Mouse (Mus musculus): ENCODE data around the gene Cbx4. TPM values are rescaled to one million over a fixed set of nuclear protein-coding genes. Genes with fewer than 3 reads are reported as not detected.

The Cbx4 gene
- total RNA-seq, 2 experiments from 2014 or later = 15.8 to 38.2 TPM

DNA sequence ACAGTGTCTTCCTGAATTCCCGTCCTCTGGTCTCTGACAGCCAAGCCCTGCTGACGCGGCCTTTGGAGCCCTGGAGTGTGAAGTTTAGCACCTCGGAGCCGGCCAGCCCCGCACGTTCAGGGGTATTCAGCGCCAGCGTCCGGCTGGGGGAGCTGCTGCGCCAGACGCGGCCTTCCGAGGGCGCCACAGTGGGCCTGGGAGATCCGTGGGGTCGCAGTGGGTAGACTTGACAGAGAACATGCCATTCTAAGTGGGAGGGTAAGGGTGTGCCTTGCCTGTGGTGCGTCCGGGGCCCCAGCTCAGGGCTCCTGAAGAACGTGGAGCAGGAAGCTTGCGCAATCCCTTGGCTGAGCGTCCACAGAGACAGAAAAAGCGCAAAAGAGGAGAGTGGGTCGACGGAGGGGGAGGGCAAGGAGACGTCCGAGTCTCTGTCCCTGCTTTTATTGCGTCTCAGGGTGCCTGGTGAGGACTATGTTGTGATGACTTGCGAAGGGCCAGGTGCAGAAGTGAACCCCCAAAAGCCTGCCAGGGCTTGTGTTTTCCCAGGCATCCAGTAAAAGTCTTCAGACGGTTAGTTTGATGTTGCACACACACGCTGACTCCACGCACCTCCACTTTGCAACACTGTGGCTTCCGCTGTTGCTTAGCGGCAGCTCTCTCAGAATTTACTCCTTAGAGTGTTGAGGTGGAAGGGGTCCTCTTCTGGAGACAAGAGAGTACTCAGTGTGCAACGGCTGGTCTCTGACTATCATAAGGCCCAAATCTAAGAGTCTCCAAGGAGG is 1.5 kb upstream of the Cbx4 start:
- ATAC-seq (replicated peaks; ENCODE audit: poor library complexity, severe bottlenecking) = peak; percentile 27

DNA sequence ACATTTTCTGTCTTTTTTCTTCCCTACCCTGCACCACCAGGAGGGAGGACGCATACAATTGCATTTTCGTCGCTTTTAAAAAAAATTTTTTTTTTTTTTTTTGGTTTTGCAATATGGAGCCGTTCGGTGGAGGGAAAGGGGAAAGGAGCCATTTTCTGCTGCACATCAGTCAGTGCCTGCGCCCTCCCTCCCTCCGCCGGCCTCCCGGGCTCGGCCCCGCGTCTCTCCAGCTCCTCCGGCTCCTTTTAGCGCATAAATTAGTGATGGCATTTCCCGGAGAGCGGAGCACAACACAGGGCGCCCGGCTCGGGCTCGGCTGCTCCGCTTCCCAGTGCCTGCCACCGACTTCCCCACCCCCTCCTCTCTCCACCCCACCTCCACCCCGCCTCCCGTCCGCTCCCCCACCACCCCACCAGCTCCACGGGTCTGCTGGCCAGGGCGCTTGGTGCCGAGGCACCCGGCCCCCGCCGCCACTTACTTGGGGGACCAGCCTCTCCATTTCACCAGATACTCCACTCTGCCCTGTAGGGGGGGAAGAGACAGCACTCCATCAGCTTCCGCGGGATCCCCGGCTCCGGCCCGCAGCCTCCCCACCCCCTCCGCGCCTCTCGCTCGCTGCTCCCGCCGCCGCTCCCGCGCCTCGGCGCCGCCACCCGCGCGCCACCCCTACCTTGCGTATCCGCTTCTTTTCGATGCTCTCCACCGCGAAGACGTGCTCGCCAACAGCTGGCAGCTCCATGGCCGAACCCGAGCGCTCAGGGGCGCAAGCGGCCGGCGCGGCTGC is 550 bp downstream of the Cbx4 start:
- no peak for ATAC-seq (replicated peaks; ENCODE audit: poor library complexity, severe bottlenecking)

GRCm38 (mm10) chr11:119084446-119085278 is 1.4 kb downstream of the Cbx4 start:
- no peak for ATAC-seq (replicated peaks; ENCODE audit: poor library complexity, severe bottlenecking)

DNA sequence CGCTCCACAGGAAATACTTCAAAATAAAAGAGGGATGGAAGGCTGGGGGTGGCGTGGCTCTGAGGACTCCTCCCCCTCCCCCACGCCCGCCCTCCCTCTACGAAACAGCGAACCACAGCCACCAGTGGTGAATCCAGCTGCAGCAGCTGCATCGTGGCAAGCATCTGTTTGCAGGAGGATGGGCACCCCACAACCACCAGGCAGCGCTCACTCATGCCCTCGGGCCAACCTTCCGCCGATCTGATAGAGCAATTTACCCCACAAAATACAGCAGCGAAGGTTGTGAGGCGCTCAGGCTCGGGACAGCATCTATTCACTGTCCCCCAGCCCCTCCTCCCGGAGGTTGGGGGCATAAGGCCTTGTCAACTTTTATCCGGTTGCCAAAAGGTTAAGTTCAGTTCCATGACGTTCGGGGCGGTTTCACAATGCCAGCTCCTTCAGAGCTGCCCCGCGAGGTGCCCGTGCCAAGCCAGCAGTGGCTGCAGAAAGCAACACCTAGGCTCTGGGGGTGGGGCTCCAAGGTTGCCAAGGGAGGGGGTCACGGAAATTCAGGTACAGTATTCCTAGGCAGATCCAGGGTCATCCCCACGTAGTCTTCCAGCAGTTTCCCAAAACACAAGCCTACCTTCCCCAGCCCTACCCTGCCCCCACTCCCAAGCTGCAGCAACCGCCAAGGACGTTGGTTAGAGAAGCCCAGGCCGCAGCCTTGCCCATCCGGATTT is 2.1 kb downstream of the Cbx4 start:
- 0 out of 2 replicates have a peak, but pooled peaks have one; percentile 5 for ATAC-seq (replicated peaks; ENCODE audit: poor library complexity, severe bottlenecking)

- ATAC-seq (replicated peaks; ENCODE audit: poor library complexity, severe bottlenecking) = no peak
Observed at GRCm38 (mm10) chr11:119082638-119083599, 3.1 kb downstream of the Cbx4 start.

- ATAC-seq (replicated peaks; ENCODE audit: poor library complexity, severe bottlenecking) = no peak
Observed at GRCm38 (mm10) chr11:119081839-119082637, 4.0 kb downstream of the Cbx4 start.

- no peak for ATAC-seq (replicated peaks; ENCODE audit: poor library complexity, severe bottlenecking)
Observed at GRCm38 (mm10) chr11:119081148-119081838, 4.7 kb downstream of the Cbx4 start.

GRCm38 (mm10) chr11:119080461-119081147 is 5.4 kb downstream of the Cbx4 start:
- ATAC-seq (replicated peaks; ENCODE audit: poor library complexity, severe bottlenecking) = no peak

GRCm38 (mm10) chr11:119079445-119079837 is 6.6 kb downstream of the Cbx4 start:
- ATAC-seq (replicated peaks; ENCODE audit: poor library complexity, severe bottlenecking) = no peak

GRCm38 (mm10) chr11:119078691-119079444 is 7.2 kb downstream of the Cbx4 start:
- ATAC-seq (replicated peaks; ENCODE audit: poor library complexity, severe bottlenecking) = no peak

DNA sequence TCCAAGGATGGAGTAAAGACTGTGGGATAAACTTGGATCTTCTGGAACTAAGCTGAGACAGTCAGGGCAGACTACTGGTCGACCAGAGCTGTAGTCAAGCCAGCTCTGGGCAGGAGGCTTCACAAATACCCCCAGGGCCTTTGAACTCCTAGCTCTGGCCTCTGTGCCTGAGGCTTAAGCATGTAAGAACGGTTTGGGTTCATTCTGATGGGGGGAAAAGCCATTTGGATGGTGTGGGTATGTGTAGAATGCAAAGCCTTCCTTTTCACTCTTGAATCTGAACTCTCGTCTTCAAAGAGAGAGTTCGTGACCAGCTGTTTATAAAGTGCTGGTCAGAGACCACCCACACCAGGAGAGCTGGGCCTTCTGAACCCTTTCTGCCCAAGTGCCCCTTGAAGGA is 8.3 kb downstream of the Cbx4 start:
- no peak for ATAC-seq (replicated peaks; ENCODE audit: poor library complexity, severe bottlenecking)

DNA sequence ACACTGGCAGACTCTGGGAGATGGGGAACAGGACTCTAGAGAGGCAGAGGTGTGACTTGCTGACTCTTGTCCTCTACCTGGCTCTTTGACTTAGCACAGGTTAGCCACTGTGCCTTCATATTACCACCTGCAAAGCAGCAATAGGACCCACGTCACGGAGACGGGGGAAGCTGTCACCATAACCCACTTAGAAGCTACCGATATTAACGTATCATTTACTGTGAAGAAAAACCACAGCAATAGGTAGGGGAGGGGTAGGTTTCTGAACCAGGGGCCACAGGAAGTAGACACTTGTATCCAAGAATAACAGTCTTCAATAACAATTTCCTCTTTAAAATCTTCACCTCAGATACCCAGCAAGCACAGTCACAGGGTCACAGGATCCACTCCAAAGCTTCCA is 10.2 kb downstream of the Cbx4 start:
- no peak for ATAC-seq (replicated peaks; ENCODE audit: poor library complexity, severe bottlenecking)

GRCm38 (mm10) chr11:119073876-119074433 is 12.1 kb downstream of the Cbx4 start:
- no peak for ATAC-seq (replicated peaks; ENCODE audit: poor library complexity, severe bottlenecking)

- no peak for ATAC-seq (replicated peaks; ENCODE audit: poor library complexity, severe bottlenecking)
Observed at GRCm38 (mm10) chr11:119072986-119073385, 13.0 kb downstream of the Cbx4 start.

GRCm38 (mm10) chr11:119072239-119072638 is 13.8 kb downstream of the Cbx4 start:
- no peak for ATAC-seq (replicated peaks; ENCODE audit: poor library complexity, severe bottlenecking)

DNA sequence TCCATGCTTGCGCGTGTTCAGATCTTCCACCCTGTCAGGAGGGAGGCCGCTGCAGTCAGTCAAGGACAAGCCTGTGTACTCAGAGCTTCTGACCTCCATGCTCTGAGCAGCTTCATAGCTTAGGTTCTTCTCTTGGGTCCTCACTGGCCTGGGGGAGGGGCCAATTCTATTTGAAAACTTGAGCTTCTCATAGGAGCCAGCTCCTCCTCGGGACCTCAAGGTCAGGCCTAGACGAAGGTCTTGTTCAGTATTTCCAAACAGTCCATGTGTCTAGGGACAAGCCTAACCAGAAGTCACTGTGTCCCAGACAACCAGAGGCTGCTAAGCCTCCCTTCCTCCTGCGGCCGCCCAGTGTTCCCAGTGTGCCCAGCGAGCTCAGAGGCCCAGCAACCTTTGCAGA is 19.2 kb downstream of the Cbx4 start:
- ATAC-seq (replicated peaks; ENCODE audit: poor library complexity, severe bottlenecking) = no peak
